Mouse (Mus musculus) megakaryocyte-erythroid progenitor cell, adult 5-6 weeks (primary cell): ENCODE data around the gene Esrrg. TPM values are rescaled to one million over a fixed set of nuclear protein-coding genes. Genes with fewer than 3 reads are reported as not detected.

Experiments used
- ATAC-seq: replicated peaks from 2 replicates; pipeline ENCODE4 v1.8.0; 2016; ENCODE audit warnings: mild to moderate bottlenecking, inconsistent platforms; ENCODE audit not compliant: severe bottlenecking, poor library complexity, low FRiP score, low TSS enrichment
- total RNA-seq, 2 experiments: library from RNA; stranded (forward) in 1 of 2; stranded (reverse) in 1 of 2; fragments of 200-1000, 215-1000 nt in 1 of 2; fragments of >200 nt in 1 of 2; fragmentation: Nextera tagmentation in 1 of 2; gene quantifications; 2 replicates each; pipeline ENCODE4 v1.2.3; 2014 to 2017

Esrrg gene
- total RNA-seq, 2 experiments from 2014 or later: not detected

DNA sequence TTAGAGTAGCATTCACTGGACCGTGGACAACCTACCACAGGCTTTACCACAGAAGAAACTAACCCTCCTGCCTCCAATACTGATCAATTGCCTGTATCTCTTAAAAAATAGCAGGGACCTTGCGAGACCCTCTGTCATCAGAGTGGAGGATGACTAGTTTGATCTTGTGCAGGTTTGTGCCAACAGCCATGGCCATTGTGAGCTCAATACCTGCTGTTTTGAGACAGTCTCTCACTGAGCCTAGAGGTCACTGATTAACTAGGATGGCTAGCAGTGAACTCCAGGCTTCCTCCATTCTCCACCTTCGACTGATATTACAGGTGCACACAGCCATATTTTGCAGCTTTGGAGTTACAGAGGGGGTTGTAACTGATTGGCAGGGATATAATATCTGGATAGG lies 150.9 kb downstream of the Esrrg start:
- ATAC-seq: no peak

DNA sequence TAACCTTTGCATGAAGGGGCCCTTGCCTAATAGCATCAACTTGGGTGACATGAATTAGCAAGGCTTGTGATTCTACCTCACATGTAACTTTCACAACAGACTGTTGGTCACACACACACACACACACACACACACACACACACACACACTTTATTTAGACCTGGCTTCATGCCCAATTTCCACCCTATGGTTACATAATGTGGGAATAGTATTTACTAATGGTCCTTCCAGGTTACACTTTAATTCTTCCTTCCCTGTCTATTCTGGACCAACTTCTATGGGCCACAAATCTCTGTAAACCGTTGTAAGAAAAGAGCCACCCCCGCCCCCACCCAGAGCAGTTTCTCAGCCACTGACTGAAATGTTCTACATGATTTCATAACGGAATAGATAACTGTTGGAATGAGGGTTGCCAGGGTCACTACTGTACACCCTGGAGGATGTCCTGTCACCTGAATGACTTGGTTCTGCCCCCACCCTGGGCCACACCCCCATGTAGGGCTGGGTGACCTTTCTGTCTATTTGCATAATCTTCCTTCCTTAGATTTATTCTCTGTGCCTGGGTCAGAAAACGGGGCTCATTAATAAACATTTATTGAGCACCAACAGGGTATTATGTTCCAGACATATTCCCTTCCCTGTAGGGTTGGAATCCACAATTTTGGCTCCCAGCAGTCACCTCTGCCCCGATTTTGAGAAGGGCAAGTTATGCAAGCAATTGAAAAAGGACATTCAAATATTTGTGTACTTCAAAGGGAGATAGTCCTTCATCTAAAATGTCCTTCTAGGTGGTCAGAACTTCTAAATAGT lies 154.3 kb downstream of the Esrrg start:
- ATAC-seq: no peak

- no peak for ATAC-seq
These were observed 154.8 kb downstream of the Esrrg start for GRCm38 (mm10) chr1:187763451-187763755.

GRCm38 (mm10) chr1:187763821-187764220 lies 155.2 kb downstream of the Esrrg start:
- no peak for ATAC-seq

GRCm38 (mm10) chr1:187765577-187765976 lies 157.0 kb downstream of the Esrrg start:
- no peak for ATAC-seq

- ATAC-seq: no peak
These were observed 158.8 kb downstream of the Esrrg start for GRCm38 (mm10) chr1:187767355-187767754.

DNA sequence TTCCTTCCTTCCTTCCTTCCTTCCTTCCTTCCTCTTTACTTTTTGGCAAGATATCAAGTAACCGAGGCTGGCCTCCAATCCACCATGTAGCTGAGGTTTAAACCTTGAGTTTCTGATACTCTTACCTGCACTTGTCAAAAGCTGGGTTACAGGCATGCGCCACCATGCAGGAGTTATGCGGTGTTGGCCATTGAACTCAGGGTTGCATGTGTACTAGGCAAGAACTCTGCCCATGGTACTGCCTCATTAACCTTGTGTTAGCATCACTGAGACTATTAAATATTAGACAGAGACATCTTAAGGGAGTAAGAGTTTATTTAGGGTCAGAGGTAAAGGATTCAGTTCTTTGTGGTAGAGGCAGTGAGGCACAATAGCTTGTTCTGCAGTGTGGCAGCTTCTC lies 161.6 kb downstream of the Esrrg start:
- ATAC-seq: no peak

DNA sequence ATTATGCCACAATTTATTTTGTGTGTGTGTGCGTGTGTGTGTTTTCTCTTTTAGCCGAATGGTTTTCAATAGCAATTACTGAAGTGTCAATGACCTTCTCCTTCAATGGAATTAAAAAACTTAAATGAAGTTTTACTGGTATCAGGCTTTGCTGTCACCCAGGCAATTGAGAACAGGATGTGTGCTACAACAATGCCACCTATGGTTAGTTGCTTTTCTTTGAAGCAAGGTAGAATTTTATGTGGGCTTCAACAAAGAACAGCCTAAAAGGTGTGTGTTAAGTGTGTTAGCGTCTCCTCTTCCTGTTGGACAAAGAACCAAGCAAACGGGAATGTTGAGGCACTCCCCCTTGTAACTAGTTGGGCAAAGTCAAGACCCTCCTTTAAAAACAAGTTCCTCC lies 162.5 kb downstream of the Esrrg start:
- ATAC-seq: no peak

- no peak for ATAC-seq
These were observed 171.1 kb downstream of the Esrrg start for GRCm38 (mm10) chr1:187779589-187780178.

GRCm38 (mm10) chr1:187785226-187785625 lies 176.6 kb downstream of the Esrrg start:
- ATAC-seq: no peak

DNA sequence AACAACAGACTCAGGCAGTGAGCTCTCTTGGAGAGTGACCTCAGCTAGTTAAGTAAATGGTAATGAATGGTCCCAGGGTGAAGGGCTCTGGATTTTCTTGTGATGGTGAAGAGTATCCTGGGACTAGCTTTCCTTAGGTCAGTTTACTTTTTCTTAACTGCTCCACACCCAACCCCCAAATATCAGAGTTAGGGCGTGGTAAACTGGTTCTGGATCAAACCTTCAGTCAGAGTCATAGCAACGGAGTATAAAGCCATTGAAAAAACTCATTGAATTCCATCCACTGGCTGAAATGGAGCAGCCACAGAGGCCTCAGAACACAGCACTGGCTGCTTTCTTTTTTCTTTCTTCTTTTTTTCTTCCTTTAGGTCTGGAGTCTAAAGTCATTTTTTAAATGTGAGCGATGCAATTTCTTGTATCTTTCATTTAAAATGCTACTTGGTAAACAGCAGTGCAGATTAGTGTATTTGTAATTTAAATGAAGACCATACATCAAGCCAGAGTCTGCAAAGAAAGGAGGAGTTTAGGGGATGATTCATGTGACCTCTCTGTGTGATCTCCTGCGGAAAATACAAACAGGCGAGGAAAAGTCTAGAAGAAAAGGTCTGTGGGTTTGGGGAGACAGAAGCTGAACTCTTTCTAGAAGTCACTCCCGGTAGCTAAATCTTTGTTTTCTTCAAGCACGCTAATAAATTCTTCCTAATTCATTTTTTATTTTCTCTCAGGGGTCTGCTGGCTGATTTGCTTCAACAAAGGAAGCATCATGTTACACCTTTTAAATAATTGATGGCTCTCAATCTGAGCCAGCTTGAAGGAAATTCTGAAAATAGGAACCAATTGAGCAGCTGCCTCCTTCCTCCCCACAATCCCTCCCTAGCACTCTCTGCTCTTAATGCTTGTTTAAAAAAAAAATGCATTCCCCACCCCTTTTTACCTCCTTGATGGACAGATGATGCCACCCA lies 178.7 kb downstream of the Esrrg start:
- ATAC-seq: no peak

DNA sequence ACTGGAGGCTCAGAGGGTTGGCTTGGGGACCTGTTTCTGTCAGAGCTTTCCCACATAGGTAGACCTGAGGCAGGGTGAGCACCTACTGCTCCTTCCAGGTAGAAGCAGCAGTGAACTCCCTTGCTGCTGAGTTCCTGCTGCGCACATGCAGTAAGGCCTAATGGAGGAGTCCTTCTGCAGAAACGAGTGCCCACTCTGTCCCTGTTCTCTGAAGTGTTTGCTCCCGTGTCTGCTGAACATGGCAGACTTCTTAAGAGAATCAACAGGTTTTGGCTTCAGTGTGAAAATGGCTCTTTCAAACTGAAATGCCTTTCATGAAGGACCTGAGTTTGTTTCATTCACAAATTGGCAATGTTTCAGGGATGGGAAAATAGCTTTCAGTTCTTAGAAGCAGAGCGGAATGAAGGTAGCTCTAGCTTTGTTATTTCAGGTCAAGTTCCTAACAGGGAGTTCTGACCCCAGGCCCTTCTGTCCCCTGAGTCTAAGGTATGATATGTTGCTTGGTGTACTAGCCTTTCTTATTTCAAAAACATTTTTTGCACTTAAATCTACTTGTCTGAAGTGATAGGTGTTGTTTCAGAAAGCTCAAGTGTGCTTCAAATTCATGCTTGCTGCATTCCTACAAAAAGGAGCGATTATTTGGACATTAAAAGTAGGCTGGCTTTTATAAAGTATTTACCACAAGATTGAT lies 185.8 kb downstream of the Esrrg start:
- ATAC-seq: no peak

- no peak for ATAC-seq
These were observed 187.0 kb downstream of the Esrrg start for GRCm38 (mm10) chr1:187795551-187795950.

DNA sequence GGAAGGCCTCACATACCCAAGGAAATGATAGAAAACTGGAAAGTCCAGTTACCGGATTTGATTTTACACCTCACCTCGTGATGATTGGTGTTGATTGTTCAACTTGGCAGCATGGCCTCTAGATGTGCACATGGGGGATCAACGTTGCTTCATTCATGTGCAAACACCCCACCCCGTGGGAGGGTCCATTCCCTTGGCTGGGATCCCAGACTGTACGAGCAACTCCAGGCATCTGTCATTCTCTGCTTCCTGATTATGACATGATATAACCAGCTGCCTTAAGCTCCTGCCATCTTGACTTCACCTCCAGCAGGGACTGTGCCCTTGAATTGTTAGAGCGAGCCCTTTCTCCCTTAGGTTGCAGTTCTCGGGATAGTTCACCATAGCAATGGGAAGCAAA lies 190.7 kb downstream of the Esrrg start:
- ATAC-seq: no peak

GRCm38 (mm10) chr1:187800761-187801160 lies 192.2 kb downstream of the Esrrg start:
- no peak for ATAC-seq

DNA sequence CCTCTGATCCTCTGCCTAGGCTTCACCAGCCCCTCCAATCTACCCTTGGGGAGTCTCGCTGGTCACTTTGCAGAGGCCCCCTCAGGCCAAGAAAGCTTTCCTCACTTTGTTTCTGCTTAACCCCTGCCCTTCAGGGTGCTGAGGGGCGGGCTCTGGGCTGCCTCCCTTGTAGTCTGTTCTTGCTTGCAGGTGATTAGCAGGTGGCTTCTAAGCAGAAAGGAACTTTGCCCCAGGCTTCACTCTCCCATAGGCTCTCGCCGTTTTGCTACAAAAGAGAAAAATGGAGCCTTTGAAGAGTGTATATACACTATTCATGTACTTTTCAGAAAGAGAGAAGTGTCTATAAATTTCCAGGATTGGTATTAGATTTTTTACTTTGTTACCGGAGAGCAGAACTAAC lies 195.0 kb downstream of the Esrrg start:
- ATAC-seq: no peak

DNA sequence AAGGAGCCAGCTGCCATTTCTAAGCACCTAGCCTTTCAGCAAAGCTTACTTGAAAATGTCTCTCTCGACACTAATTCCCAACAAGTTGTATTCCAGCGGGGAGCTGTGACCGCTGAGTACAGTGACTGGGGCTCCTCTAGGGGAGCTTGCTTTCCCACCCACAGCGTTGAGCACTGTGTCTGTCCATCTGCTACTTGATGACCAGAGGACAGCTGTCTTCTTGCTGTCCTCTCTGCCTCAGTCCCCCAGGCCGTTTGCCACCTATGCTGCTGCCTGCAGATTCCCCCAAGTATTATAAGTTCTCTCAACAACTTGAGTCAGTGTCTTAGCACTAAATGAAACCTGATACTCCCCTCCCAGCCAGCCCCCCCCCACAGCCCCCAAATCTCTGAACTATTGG lies 195.4 kb downstream of the Esrrg start:
- ATAC-seq: no peak

GRCm38 (mm10) chr1:187805001-187805400 lies 196.4 kb downstream of the Esrrg start:
- ATAC-seq: no peak

DNA sequence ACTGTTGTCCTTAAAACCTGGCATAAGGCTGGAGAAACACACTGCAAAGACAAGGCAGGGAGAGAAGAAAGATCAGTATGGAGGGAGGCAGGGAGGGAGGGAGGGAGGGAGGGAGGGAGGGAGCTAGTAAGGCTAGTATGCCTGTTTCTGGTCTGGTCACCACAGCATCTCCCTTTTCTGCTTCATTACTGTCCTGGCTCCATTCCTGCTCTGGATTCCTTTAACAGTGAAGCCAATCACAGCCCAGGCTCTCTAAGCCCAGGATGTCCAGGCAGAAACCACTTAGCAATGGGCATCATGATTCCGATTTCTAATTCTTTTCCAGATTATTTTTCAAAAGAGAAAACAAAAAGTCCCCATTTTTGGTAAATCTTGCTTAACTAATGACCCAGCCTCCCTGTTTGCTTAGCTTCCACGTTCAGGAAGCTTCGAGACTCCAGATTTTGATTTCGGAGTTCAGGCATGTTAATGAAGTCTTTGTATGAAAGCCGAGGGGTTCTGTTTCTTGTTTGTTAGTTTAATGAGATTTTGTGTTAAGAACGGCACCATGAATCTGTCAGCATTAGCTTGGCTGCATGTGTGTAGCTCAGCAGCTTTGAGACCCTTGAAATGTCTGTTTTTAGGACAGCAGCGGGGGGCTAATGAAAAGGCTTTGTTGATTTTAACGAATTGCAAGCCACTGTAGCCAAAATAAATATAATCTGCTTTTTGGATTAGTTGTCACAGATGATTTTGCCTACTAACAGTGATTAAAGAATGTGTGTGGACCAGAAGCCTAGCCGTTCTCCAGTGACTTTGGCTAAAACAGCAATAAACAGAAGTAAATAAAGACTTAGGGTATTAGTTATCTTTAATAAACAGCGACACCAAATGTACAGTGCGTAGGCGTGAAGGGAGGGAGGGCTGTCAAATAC lies 199.1 kb downstream of the Esrrg start:
- ATAC-seq: no peak
